Mouse (Mus musculus): Measurements from ENCODE around the gene Rarres1. TPM values are rescaled to one million over a fixed set of nuclear protein-coding genes. Genes with fewer than 3 reads are reported as not detected.

The Rarres1 gene
- polyA plus RNA-seq (2015; fragmentation: Nextera tagmentation; extraction: Ambion mirVana) = 3.3 and 3.9 TPM in 2 replicates

DNA sequence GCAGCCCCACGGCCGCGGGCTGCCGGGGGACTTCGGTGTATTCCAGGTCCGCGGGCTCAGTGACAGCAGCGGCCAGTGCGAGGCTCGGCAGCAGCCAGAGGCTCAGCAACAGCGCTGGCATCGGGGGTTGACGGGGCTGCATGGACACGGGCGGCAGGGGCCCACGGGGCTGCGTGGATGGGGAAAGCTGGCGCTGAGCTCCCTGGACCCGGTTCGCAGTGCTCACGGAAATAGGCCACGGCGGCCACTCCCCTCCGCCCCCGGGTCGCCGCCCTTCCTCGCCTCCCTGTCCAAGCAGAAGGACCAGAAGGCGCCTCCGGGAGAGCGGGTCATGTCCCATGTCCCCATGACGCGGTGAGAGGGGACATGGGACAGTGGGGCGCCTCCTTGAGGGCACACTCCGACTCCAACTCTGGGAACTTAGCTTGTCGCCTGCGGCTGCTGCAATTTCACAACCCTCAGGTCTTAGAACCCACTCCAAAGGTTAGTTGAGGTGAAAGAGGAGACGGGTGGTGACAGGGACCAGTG lies at the start of gene Rarres1:
Gene Rarres1, minus strand, starts transcription at position 250 of the 528 bp plus-strand sequence.
- peaks cover 28% of the 10 kb centered on the region for H3K27me3 ChIP-seq (replicated peaks)
- no peaks in the 10 kb centered on the region for H3K9me3 ChIP-seq (replicated peaks)
- peak within 1 kb of the TSS; percentile 97 for H3K4me2 ChIP-seq
- H3K4me1 ChIP-seq = peaks cover 11% of the 10 kb centered on the region
- WGBS = 2% methylated on average over 37 of the region's 38 CpGs
- peak within 1 kb of the TSS; percentile 47 for H3K9ac ChIP-seq (replicated peaks)
- H3K36me3 ChIP-seq = no peaks in the 10 kb centered on the region
- H3K4me3 ChIP-seq (replicated peaks) = peak within 1 kb of the TSS; percentile 56
- peak; percentile 66 for ATAC-seq (ENCODE audit: low FRiP score)
- no peak within 1 kb of the TSS for H3K27ac ChIP-seq (replicated peaks)

DNA sequence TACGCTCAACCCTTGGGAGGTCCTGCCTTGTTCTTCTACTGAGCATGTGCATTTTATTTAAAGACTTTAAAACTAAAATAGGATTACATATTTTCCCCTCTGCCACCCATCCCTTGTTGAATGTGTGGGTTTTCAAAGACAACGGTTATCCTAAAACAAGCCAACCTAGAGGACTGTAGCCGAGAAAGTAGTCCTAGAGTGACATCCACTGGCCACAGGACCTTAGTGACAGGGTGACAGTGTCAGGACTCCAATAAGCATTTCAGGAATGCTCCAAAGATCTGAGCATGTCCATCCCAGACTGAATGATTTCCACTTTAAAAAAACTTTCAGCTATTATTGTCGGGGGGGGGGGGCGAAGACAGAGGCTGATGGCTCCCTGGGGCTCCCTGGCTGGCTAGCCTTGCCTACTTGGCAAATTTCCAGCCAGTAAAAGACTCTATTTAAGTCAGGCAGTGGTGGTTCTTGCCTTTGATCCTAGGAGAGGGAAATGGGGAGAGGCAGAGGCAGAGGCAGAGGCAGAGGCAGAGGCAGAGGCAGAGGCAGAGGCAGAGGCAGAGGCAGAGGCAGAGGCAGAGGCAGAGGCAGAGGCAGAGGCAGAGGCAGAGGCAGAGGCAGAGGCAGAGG lies 49.5 kb upstream of the Rarres1 start:
- Histone ChIP-seq H3K9me3 (replicated peaks) (no peaks in the 10 kb centered on the region), H3K4me3 (replicated peaks) (no peak overlapping the region), H3K9ac (replicated peaks) (no peak overlapping the region), H3K36me3 (no peaks in the 10 kb centered on the region), H3K4me1 (peaks cover 4% of the 10 kb centered on the region; the same call in 1 of the 2 replicates), H3K4me2 (no peak overlapping the region), H3K27ac (replicated peaks) (no peak overlapping the region), H3K27me3 (replicated peaks) (no peaks in the 10 kb centered on the region)
- WGBS = 50% methylated on average over 5 of the region's 5 CpGs
- ATAC-seq (ENCODE audit: low FRiP score) = peak; percentile 82

DNA sequence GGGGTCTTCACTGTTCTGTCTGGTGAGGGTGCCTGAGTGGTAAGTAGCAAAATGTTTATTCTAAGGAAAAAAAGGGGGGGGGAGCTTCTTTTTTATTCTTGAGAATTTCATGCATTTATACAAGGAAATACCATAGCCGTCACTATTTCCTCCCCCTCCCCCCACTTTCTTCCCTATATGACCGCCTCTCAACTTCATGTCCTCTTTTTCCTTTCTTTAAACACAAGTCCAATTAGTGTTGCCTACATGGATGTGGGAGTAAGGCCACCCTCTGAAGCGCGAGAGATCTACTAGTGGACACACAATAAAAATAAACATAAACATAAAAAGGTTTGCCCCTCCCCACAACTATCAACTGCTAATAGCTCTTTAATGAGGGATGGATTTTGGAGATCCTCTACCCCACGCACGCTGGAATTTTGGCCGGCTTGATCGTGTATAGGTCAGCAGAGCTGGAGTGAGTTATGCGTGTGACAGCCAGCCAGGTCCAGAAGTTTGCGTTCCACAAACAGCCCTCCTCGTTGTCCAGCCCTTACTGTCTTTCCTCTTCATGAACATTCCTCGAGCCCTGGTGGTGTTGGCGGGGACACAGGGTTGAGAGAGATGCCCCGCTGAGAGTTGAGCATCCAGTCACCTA lies 42.5 kb upstream of the Rarres1 start:
- Histone ChIP-seq H3K4me2 (peak overlapping the region; percentile 57), H3K27ac (replicated peaks) (peak overlapping the region; percentile 54; the same call in 1 of the 2 replicates), H3K27me3 (replicated peaks) (no peaks in the 10 kb centered on the region), H3K4me1 (peaks cover 8% of the 10 kb centered on the region), H3K36me3 (no peaks in the 10 kb centered on the region), H3K9ac (replicated peaks) (no peak overlapping the region), H3K4me3 (replicated peaks) (peak overlapping the region; percentile 29; the same call in 1 of the 2 replicates), H3K9me3 (replicated peaks) (no peaks in the 10 kb centered on the region)
- WGBS = 54% methylated on average over 14 of the region's 14 CpGs
- no peak; the same call in 1 of the 2 replicates for ATAC-seq (ENCODE audit: low FRiP score)

DNA sequence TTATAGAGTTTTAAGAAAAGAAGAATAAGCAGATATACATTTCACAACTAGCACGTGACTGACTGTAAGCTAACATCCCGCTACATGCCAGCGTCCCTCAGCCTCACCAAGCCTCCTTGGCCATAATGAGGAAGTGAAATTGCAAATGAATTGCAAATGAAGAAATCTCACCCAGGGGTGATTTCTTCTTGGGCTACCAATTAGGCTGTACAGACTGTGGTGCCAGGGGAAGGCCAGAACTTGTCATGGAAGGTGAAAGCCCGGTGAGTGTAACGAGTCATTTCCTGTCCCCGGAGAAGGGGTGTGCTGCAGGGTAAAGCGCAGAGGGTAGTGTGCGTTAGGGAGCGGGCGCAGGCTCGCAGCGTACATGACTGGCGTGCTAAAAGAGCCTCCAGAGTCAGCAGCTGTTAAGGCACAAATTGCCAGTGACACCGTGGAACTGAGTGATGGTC lies 41.9 kb upstream of the Rarres1 start:
- Histone ChIP-seq H3K27me3 (replicated peaks) (no peaks in the 10 kb centered on the region), H3K36me3 (no peaks in the 10 kb centered on the region), H3K4me2 (peak overlapping the region; percentile 57), H3K9me3 (replicated peaks) (no peaks in the 10 kb centered on the region), H3K4me3 (replicated peaks) (peak overlapping the region; percentile 29), H3K9ac (replicated peaks) (0 out of 2 replicates have a peak overlapping the region, but pooled peaks have one; percentile 17), H3K27ac (replicated peaks) (peak overlapping the region; percentile 54; the same call in 1 of the 2 replicates), H3K4me1 (peaks cover 8% of the 10 kb centered on the region)
- 20% methylated on average over 14 of the region's 14 CpGs for WGBS
- ATAC-seq (ENCODE audit: low FRiP score) = peak; percentile 64; the same call in 1 of the 2 replicates

DNA sequence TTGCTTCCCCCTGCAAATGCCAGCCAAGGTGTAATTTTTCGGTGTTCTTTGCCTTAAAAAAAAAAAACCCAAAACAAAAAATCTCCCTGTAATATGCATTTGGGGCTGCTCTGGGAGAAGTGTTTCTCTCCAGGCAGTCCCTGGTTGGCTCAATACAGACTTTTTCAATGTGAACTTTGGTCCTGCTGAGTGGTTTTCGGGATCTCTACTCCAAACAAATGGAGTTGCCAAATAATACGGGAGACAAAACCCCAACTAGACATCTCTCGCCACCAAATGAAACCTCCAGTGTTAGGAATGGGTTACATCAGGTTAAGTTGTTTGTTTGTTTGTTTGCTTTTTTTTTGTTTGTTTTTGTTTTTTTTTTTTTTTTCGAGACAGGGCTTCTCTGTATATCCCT lies 39.9 kb upstream of the Rarres1 start:
- Histone ChIP-seq H3K4me3 (replicated peaks) (no peak overlapping the region), H3K9me3 (replicated peaks) (no peaks in the 10 kb centered on the region), H3K27ac (replicated peaks) (no peak overlapping the region), H3K9ac (replicated peaks) (no peak overlapping the region), H3K4me1 (peaks cover 8% of the 10 kb centered on the region), H3K36me3 (no peaks in the 10 kb centered on the region), H3K27me3 (replicated peaks) (no peaks in the 10 kb centered on the region), H3K4me2 (no peak overlapping the region)
- WGBS = 89% methylated on average over 5 of the region's 5 CpGs
- ATAC-seq (ENCODE audit: low FRiP score) = no peak

DNA sequence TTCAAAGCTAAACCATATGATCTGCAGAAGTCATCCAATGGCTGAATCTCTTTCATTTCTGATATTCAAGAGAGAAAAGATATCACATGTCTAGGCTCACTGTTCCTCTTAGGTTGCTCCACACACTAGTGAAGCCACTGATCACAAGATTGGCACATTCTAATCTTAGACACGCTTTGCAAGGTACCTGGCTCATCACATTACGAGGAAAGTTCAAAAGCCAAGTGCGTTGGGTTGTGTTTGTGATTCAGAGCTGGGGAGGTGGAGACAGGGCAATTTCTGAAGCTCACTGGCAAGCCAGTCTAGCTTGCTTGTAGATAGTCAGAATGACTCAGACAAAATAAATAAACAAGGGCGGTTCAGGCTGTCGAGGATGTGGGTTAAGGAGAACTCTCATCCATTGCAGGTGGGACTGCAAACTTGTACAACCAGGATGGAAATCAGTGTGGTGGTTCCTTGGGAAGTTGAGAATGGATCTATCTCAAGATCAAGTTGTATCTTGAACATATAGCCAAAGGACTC lies 38.7 kb upstream of the Rarres1 start:
- Histone ChIP-seq H3K36me3 (no peaks in the 10 kb centered on the region), H3K9ac (replicated peaks) (no peak overlapping the region), H3K27me3 (replicated peaks) (no peaks in the 10 kb centered on the region), H3K27ac (replicated peaks) (no peak overlapping the region), H3K4me1 (peaks cover 8% of the 10 kb centered on the region), H3K4me2 (no peak overlapping the region), H3K4me3 (replicated peaks) (no peak overlapping the region), H3K9me3 (replicated peaks) (no peaks in the 10 kb centered on the region)
- WGBS = 90% methylated on average over 5 of the region's 5 CpGs
- no peak for ATAC-seq (ENCODE audit: low FRiP score)

DNA sequence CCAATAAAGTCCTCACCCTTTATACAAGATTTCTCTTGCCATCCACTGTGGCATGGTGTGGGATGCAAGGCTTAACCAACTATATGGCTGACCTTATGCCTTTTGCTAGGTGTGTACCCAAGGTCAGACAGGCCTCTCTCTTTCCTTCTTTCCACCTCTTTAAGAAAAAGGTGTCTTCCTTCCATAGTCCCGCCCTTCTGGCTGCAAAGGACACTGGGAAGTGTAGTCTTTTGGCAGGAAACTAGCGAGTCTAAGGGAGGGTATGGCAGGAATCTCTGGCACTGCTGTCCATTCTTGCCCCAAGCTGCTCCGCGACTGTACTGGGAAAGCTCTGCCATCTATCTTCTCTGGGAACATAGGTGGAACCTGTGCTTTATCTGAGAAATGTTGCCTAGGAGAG lies 38.0 kb upstream of the Rarres1 start:
- peak overlapping the region; percentile 34 for H3K4me2 ChIP-seq
- ATAC-seq (ENCODE audit: low FRiP score) = peak; percentile 71

DNA sequence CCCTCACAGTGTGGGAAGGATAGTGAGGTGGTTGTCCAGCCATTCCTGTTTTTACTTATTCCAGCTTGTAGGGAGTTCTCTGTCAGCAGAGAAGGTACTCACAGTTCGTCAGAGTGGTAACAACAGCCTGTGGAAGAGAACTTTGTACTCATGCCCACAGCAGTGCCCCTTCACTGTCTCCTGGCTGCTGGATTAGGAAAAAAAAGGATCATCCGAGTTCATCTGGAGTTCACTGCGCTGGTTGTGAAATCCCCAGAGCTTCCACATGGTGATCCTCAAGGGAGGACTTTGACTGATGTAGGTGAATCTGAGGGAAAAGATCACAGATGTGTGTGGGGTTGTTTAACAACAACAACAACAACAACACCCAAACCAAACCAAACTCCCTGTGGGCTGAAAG lies 35.9 kb upstream of the Rarres1 start:
- Histone ChIP-seq H3K4me1 (no peaks in the 10 kb centered on the region), H3K4me3 (replicated peaks) (no peak overlapping the region), H3K9ac (replicated peaks) (no peak overlapping the region), H3K27me3 (replicated peaks) (no peaks in the 10 kb centered on the region), H3K36me3 (no peaks in the 10 kb centered on the region), H3K9me3 (replicated peaks) (no peaks in the 10 kb centered on the region), H3K27ac (replicated peaks) (no peak overlapping the region), H3K4me2 (no peak overlapping the region)
- no peak for ATAC-seq (ENCODE audit: low FRiP score)
- WGBS = 79% methylated on average over 3 of the region's 3 CpGs

More for the DNA sequence above, 38.0 kb upstream of the Rarres1 start:
- no peak overlapping the region for H3K27ac ChIP-seq (replicated peaks)
- no peak overlapping the region for H3K4me3 ChIP-seq (replicated peaks)
- H3K4me1 ChIP-seq = peaks cover 8% of the 10 kb centered on the region
- H3K9me3 ChIP-seq (replicated peaks) = no peaks in the 10 kb centered on the region
- H3K9ac ChIP-seq (replicated peaks) = no peak overlapping the region
- 48% methylated on average over 4 of the region's 4 CpGs for WGBS
- no peaks in the 10 kb centered on the region for H3K27me3 ChIP-seq (replicated peaks)
- H3K36me3 ChIP-seq = no peaks in the 10 kb centered on the region

DNA sequence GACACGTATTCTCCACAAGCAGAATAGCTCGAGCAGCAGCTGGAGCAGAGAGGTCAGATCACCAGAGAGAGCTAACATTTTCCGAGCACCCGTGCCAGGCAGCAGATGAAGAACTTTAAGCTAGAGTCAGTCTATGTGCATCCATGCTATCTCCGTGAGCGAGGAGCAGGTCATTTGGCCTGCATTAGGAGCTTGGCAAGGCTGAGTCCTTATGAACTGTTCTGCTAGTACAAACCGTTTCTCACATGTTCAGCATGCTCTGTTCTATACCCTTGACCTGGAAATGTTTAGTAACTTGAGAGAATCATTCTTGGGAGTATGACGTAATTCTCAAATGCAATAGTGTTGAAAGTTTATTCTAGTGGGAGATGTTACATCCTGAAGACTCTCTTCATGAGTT lies 28.3 kb upstream of the Rarres1 start:
- Histone ChIP-seq H3K9me3 (replicated peaks) (no peaks in the 10 kb centered on the region), H3K4me3 (replicated peaks) (no peak overlapping the region), H3K27ac (replicated peaks) (no peak overlapping the region), H3K9ac (replicated peaks) (no peak overlapping the region), H3K36me3 (no peaks in the 10 kb centered on the region), H3K4me1 (no peaks in the 10 kb centered on the region), H3K27me3 (replicated peaks) (no peaks in the 10 kb centered on the region), H3K4me2 (no peak overlapping the region)
- 88% methylated on average over 8 of the region's 8 CpGs for WGBS
- no peak for ATAC-seq (ENCODE audit: low FRiP score)

DNA sequence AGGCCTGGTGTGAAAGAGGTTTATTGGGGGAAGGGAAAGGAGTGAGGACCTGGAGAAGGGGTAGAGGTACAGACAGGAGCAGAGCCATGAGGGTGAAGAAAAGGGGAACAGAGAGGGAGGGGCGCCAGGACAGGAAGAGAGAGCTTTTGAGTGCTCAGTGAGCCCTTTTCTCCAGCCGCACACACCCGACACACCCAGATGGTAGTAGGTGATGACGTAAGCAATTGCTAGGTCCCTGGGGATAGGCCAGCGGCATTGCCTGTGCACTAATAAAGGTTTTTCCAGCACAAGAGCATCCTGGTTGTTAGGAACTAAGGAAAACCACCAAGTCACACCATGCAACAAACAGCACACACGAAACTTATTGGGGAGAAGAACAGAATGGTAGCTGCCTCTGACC lies 9.4 kb upstream of the Rarres1 start:
- Histone ChIP-seq H3K4me2 (no peak overlapping the region), H3K4me3 (replicated peaks) (no peak overlapping the region), H3K36me3 (no peaks in the 10 kb centered on the region), H3K9me3 (replicated peaks) (no peaks in the 10 kb centered on the region), H3K4me1 (no peaks in the 10 kb centered on the region), H3K27ac (replicated peaks) (no peak overlapping the region), H3K9ac (replicated peaks) (no peak overlapping the region), H3K27me3 (replicated peaks) (no peaks in the 10 kb centered on the region)
- 82% methylated on average over 6 of the region's 6 CpGs for WGBS
- no peak for ATAC-seq (ENCODE audit: low FRiP score)

DNA sequence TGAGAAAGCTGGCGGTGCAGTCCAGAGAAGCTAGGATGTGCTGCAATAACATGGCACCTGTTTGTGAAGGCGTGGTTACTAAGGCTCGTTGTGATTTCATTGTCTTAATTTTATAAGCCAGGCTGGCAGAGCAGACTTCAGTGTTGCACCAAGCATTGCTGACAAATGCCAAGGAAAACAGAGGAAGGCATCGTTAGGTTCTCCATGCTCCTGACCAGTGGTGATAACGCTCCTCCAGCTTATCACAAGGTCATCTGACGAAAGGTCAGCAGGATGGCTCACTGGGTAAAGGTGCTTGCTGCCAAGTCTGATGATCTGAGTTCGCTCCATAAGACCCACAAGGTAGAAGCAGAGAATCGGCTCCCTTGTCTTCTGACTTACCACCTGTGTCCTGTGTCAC lies 7.4 kb upstream of the Rarres1 start:
- Histone ChIP-seq H3K27ac (replicated peaks) (no peak overlapping the region), H3K4me3 (replicated peaks) (no peak overlapping the region), H3K9me3 (replicated peaks) (no peaks in the 10 kb centered on the region), H3K9ac (replicated peaks) (no peak overlapping the region), H3K36me3 (no peaks in the 10 kb centered on the region), H3K4me1 (no peaks in the 10 kb centered on the region), H3K4me2 (no peak overlapping the region), H3K27me3 (replicated peaks) (0 out of 2 replicates have a peak, but pooled peaks cover 6% of the 10 kb centered on the region)
- no peak for ATAC-seq (ENCODE audit: low FRiP score)
- 89% methylated on average over 8 of the region's 8 CpGs for WGBS

Measured in neural tube, embryonic 15.5 days (tissue).